Mouse (Mus musculus): ENCODE measurements around the gene Fkbp8.

Gene Fkbp8

GRCm38 (mm10) chr8:70527512-70528181 is at the start of gene Fkbp8, which contains the start of gene Kxd1:
Gene Fkbp8, plus strand, starts transcription at chr8:70527724.
Gene Kxd1, minus strand, starts transcription at chr8:70527956.
- DNase-seq (ENCODE audit: low spot score in 2 of 2): peak; percentile 98

GRCm38 (mm10) chr8:70481908-70482307 is 45.6 kb upstream of the Fkbp8 start:
- DNase-seq (ENCODE audit: low spot score in 2 of 2): no peak

DNA sequence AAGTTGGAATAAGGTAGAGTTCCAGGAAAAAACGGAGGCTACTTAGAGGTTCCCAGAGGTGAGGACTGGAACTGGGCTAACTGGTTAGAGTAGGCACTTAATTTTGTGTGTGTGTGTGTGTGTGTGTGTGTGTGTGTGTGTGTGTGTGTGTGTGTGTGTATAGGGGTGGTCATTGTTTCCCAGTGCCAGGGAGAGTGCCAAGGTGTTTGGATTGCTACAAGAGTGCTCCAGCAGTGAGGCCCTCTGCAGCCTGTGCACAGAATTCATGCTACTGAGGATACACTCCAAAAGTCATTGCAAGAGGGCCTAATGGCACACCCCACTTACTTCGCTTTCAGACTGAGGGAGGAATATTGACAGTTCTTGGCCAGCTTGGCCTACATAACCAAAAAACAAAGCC is 44.6 kb upstream of the Fkbp8 start:
- no peak for DNase-seq (ENCODE audit: low spot score in 2 of 2)

DNA sequence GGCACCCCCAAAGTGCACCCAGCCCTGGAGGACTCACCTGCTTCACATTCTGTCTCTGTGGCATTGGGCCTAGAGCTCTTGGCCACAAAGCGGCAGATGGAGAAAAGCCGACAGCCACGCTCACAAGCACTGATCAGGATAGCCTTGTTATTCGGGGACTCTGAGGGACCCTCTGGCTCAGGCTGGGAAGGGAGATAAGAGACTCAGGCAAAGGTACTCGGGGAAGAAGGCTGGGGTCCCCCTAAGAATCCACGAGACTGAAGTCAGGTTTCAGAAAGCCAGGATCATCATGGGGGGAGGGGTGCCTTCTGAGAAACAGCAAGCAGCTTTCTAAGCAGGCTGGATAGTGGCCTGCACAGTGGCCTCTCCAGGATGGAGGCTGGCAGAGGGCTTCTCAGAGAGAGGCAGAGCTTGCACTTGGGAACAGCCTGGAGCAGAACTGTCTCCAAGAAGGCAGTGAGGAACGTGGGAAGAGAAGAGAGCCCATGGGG is 41.3 kb upstream of the Fkbp8 start:
- no peak for DNase-seq (ENCODE audit: low spot score in 2 of 2)

- no peak for DNase-seq (ENCODE audit: low spot score in 2 of 2)
Observed at GRCm38 (mm10) chr8:70486941-70487520, 40.5 kb upstream of the Fkbp8 start, which contains the start of gene Tmem59l. Gene Tmem59l, minus strand, starts transcription at chr8:70487358.

- no peak for DNase-seq (ENCODE audit: low spot score in 2 of 2)
Observed at GRCm38 (mm10) chr8:70487993-70488796, 39.3 kb upstream of the Fkbp8 start.

GRCm38 (mm10) chr8:70488931-70489470 is 38.5 kb upstream of the Fkbp8 start:
- DNase-seq (ENCODE audit: low spot score in 2 of 2): no peak

DNA sequence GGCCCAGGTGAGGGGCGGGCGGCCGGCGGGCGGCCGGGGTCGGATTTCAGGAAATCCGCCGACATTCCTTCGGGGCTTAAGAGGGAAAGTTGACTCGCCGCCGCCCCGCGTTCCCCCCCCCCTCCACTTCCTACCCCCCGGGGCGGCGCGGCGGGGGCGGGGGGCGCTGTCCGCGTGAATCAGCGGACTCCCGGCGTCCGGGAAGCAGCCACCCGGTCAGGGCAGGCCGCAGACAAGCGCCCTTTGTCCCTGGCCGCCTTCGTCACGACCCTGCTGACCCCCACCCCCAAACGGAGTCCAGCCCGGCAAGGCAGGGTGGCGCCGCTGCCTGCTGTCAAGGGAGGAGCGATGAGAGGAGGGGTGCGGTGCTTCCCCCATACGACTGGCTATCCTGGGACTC is 37.9 kb upstream of the Fkbp8 start:
- DNase-seq (ENCODE audit: low spot score in 2 of 2): no peak

DNA sequence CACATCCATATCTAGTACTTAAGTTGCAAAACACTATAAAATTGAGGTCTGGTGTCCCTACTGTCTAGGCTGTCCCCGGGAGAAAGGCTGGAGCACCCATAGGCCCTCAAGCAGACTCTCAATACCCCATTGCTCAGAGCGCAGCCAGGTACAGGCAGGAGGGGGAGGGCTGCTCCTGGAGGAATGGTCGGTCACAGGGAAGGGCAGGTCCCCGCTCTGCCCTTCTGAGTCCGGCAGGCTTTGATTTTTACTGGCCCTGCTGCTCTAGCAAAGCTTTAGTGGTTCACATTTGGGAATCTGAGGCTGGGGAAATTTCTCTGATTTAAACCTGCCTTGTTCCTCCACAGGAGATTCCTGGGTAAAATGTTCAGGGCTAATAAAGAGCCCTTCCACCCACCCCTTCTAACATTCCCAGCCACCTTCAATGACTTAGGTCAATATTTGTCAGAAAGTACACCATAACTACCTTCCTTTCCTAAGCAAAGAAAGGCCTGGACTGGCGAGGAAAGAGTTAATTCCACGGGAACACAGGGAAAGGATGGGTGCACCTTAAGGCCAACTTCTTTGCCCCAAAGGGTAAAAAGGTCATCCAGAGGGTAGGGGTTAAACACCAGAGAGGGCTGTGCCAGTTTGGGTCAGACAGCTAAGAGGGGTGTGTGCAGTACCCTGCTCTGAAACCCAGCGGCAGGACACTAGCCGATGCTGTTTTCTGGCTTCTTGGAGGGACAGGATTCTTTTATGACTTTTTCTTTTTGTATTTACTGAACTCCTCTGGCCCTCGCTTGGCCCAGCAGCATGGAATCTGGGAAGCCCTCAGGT is 37.3 kb upstream of the Fkbp8 start:
- no peak for DNase-seq (ENCODE audit: low spot score in 2 of 2)

DNA sequence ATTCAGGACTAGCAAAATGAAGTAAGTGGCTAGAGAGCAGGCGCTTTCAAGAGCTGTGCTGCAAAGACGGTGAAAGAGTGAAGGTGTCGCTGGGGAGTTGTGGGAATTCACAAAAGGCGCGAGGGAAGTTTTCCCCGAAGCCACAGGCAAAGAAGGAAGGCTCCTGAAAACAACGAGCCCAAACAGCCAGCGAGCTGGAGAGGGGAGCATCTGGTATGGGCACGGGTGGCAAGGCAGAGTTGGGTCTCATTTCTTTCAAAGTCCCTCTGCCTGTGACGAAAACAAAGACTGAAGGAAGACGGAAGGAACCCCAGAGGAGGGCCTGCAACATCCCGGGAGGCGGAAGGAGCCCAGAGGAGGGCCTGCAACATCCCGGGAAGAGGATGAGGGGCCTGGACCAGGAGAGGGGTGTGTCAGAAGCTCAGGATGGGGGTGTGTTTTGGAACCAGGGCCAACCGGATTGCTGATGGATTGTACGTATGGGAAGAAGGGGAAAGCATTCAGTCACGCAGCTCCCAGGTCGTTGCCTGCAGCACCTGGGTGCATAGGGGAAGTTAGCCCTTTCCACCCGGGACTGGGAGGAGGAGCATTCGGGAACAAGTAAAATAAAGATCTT is 36.5 kb upstream of the Fkbp8 start:
- no peak for DNase-seq (ENCODE audit: low spot score in 2 of 2)

- DNase-seq (ENCODE audit: low spot score in 2 of 2): no peak
Observed at GRCm38 (mm10) chr8:70492664-70493640, 34.6 kb upstream of the Fkbp8 start, which contains the start of gene Crlf1. Gene Crlf1, plus strand, starts transcription at chr8:70493158.

GRCm38 (mm10) chr8:70493692-70494415 is 33.7 kb upstream of the Fkbp8 start:
- no peak for DNase-seq (ENCODE audit: low spot score in 2 of 2)

- DNase-seq (ENCODE audit: low spot score in 2 of 2): no peak
Observed at GRCm38 (mm10) chr8:70494416-70494945, 33.0 kb upstream of the Fkbp8 start.

DNA sequence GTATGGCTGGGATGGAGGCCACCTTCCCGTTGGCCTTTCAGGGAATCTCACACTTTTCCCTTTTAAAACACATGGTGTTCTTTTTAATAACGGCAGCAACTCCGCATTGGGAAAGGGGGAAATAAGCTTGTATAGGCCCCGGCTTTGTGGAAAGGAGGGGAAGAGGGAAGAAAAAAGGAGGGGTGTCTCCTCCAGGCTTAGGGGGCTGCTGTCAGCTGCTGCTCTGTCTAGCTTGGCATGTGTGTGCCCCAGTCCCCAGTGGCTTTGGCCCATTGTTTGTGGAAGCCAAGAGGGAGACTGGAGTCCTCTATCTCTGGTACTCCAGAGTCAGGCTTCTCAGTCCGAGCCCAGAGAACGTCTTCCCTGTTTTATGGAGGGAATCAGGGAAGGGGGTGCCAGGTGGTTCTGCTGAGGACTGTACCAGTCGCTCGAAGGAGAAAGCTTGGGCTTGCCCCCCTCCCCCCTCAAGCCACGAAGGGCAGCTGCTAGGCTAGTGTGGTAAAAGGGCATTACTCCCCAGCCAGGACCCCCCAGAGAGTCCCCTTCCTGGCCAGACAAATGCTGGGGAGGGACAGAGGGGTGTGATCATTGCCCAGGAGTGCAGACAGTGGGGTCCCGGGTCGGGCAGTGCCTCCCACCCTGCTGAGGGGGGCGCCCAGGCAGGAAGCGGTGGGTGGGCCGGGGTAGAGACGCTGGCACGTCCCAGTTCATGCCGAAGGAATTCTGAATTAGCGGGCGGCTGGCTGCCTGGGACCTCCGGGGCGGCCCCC is 32.3 kb upstream of the Fkbp8 start:
- no peak for DNase-seq (ENCODE audit: low spot score in 2 of 2)

DNA sequence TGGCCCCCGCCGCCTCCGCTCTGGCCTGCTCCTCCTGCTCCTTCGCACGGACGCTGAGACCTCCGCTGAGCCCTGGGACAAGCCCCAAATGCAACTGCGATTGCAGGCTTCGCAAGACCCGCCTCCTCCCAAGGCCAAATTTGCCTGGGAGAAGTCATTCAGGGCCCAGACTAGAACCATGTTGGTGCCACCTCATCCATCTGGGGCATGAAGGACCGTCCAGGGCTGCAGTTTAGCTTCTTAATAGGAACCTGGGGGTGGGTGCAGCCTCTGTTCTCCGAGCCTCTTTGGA is 31.8 kb upstream of the Fkbp8 start:
- DNase-seq (ENCODE audit: low spot score in 2 of 2): no peak

GRCm38 (mm10) chr8:70500386-70501301 is 26.9 kb upstream of the Fkbp8 start:
- DNase-seq (ENCODE audit: low spot score in 2 of 2): no peak
